Mouse (Mus musculus) neural tube, embryonic 14.5 days (tissue): ENCODE measurements around the gene Olfr791. TPM values are rescaled to one million over a fixed set of nuclear protein-coding genes. Genes with fewer than 3 reads are reported as not detected.

Experiments used
- ATAC-seq: fragments of 200-750 bp; cut with Nextera tagmentation; 2 replicates; pipeline ENCODE4 v1.8.0; 2017; ENCODE audit warnings: low read depth, mild to moderate bottlenecking, moderate TSS enrichment, moderate library complexity
- H3K27ac ChIP-seq: fragments of 300-500 bp; sonication (generic); 2 replicates; pipeline ENCODE4 v1.5.1; 2014; ENCODE audit warnings: low read depth, mild to moderate bottlenecking, control low read depth, low read length, moderate library complexity, mixed read lengths
- H3K27me3 ChIP-seq: fragments of 300-500 bp; sonication (generic); 2 replicates; pipeline ENCODE4 v1.6.1; 2014; ENCODE audit warnings: low read length; ENCODE audit not compliant: control insufficient read depth, insufficient read depth
- H3K36me3 ChIP-seq: fragments of 300-500 bp; sonication (generic); 2 replicates; pipeline ENCODE4 v1.6.1; 2014; ENCODE audit warnings: low read length, mixed read lengths; ENCODE audit not compliant: control insufficient read depth, insufficient read depth
- H3K4me1 ChIP-seq: fragments of 300-500 bp; sonication (generic); 2 replicates; pipeline ENCODE4 v1.6.1; 2014; ENCODE audit warnings: low read length; ENCODE audit not compliant: control insufficient read depth, insufficient read depth
- H3K4me2 ChIP-seq: fragments of 300-500 bp; sonication (generic); 2 replicates; pipeline ENCODE4 v1.6.1; 2014; ENCODE audit warnings: mild to moderate bottlenecking, low read depth, low read length, control low read depth
- H3K4me3 ChIP-seq: fragments of 300-500 bp; sonication (generic); 2 replicates; pipeline ENCODE4 v1.5.1; 2014; ENCODE audit warnings: low read depth, low read length, control low read depth, mixed read lengths
- H3K9ac ChIP-seq: fragments of 300-500 bp; sonication (generic); replicated peaks from 2 replicates; pipeline ENCODE4 v1.6.1; 2014; ENCODE audit warnings: low read depth, mild to moderate bottlenecking, control low read depth, low read length, mixed read lengths
- H3K9me3 ChIP-seq: fragments of 300-500 bp; sonication (generic); 2 replicates; pipeline ENCODE4 v1.6.1; 2016; ENCODE audit warnings: low read length; ENCODE audit not compliant: control insufficient read depth
- WGBS: fragments of 180-500 bp; shearing (Covaris S2); extraction: QIAGEN DNeasy Blood & Tissue Kit; methylation state at CpG from one replicate; pipeline ENCODE4 v1.1.7; 2014; 5-methylcytosine and 5-hydroxymethylcytosine counted together
- polyA plus RNA-seq: library from polyadenylated mRNA; unstranded; fragments of >200 nt; fragmentation: Nextera tagmentation; extraction: Ambion mirVana; gene quantifications from 2 replicates; pipeline ENCODE4 v1.2.1, GENCODE M21; 2014

The Olfr791 gene
- not detected in 2 replicates for polyA plus RNA-seq

DNA sequence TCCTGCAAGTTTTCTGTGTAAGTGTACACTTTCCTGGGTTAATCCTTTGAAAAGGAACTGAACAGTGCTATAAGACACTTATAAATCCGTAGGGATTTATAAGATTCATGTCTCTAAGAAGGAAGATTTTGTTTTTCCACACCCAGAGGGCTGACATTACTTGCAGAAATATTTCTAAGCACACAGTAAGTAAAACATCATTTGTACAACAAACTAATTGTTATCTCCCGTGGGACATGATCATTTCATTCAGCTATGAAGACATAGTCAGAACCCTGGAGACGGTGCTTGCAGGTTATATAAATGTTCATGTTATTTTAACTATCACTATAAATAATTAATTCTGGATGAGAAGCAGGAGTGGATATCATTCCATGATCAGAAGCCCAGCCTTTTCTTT lies at the start of gene Olfr791:
Gene Olfr791 (plus strand): TSS at position 301 of the 400 bp plus-strand sequence.
- H3K27ac ChIP-seq, result no peak within 1 kb of the TSS
- 74% methylated on average over 3 of the region's 3 CpGs for WGBS
- no peaks in the 10 kb centered on the region for H3K36me3 ChIP-seq
- no peaks in the 10 kb centered on the region for H3K4me1 ChIP-seq
- no peak within 1 kb of the TSS for H3K4me2 ChIP-seq
- no peaks in the 10 kb centered on the region for H3K27me3 ChIP-seq
- H3K4me3 ChIP-seq, result no peak within 1 kb of the TSS
- no peak within 1 kb of the TSS for H3K9ac ChIP-seq
- ATAC-seq, result no peak
- H3K9me3 ChIP-seq, result no peaks in the 10 kb centered on the region

GRCm38 (mm10) chr10:129473256-129473655 lies 48.3 kb upstream of the Olfr791 start:
- Histone ChIP-seq H3K4me3 (no peak overlapping the region), H3K27me3 (no peaks in the 10 kb centered on the region), H3K36me3 (no peaks in the 10 kb centered on the region), H3K4me2 (no peak overlapping the region), H3K4me1 (no peaks in the 10 kb centered on the region), H3K27ac (no peak overlapping the region), H3K9ac (no peak overlapping the region), H3K9me3 (no peaks in the 10 kb centered on the region)
- no peak for ATAC-seq
- 69% methylated on average over 2 of the region's 2 CpGs for WGBS

DNA sequence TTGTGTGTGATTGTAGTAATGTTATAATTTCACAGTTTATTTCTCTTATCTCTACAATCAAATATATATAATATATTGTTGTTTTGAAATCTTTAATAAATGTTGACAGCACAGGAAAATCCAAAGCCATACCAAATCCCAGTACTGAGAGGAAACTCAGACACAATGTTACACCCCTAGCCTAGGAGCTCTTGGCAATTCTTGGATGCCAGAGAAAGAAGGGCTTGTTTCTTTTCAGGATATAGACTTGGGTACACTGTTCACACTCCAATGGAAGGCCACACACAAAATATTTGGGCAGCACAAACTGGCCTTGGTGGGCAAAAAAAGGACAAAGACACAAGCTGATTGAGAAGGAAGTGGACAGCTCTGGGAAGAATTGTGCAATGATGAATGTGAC lies 47.9 kb upstream of the Olfr791 start:
- Histone ChIP-seq H3K4me2 (no peak overlapping the region), H3K9ac (no peak overlapping the region), H3K4me1 (no peaks in the 10 kb centered on the region), H3K27me3 (no peaks in the 10 kb centered on the region), H3K9me3 (no peaks in the 10 kb centered on the region), H3K36me3 (no peaks in the 10 kb centered on the region), H3K27ac (no peak overlapping the region), H3K4me3 (no peak overlapping the region)
- no peak for ATAC-seq

GRCm38 (mm10) chr10:129484452-129484851 lies 37.1 kb upstream of the Olfr791 start, which contains the start of gene Olfr789:
Olfr789 (plus strand) TSS chr10:129484752.
- H3K27ac ChIP-seq, result no peak within 1 kb of the TSS
- WGBS, result 70% methylated on average over 2 of the region's 2 CpGs
- no peak within 1 kb of the TSS for H3K4me3 ChIP-seq
- no peaks in the 10 kb centered on the region for H3K4me1 ChIP-seq
- no peak within 1 kb of the TSS for H3K9ac ChIP-seq
- H3K4me2 ChIP-seq, result no peak within 1 kb of the TSS
- no peaks in the 10 kb centered on the region for H3K9me3 ChIP-seq
- ATAC-seq, result no peak
- H3K27me3 ChIP-seq, result no peaks in the 10 kb centered on the region
- H3K36me3 ChIP-seq, result no peaks in the 10 kb centered on the region

DNA sequence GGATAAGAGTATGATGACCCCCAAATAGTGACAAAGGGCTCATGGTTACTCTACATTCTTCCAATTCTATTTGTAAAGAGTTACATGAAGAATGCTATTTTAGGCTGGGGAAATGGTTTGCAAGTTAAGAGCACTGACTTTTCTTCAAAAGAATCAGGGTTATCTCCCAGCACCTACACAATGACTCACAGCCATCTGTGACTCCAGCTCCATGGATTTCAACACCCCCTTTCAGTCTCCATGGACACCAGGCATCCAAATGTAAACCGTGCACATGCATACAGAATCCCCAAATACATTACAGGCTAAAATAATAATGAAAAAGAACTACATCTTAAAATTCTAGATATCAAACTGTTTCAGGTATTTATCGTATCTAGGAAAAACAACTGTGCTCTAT lies 31.5 kb upstream of the Olfr791 start:
- Histone ChIP-seq H3K9me3 (no peaks in the 10 kb centered on the region), H3K4me2 (no peak overlapping the region), H3K4me1 (no peaks in the 10 kb centered on the region), H3K9ac (no peak overlapping the region), H3K36me3 (no peaks in the 10 kb centered on the region), H3K27ac (no peak overlapping the region), H3K27me3 (no peaks in the 10 kb centered on the region), H3K4me3 (no peak overlapping the region)
- WGBS, result 80% methylated on average over 2 of the region's 2 CpGs
- ATAC-seq, result no peak

DNA sequence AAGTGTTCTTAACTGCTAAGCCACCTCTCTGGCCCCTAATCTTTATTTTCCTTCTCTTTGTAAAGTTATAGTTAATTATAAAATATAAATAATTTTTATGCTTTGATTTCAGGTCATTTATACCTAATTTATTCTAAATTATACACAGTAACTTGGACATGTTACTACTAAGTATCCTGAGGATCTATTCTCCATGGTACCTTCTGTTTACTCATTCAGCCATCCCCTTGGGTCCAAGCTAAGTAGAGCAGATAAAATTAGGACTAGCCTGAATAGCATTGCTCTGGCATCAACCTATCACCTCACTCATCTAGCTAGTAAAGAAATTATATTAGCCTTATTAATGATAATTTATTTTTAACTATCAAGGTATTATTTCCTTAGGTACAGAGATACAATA lies 23.4 kb upstream of the Olfr791 start, which contains the start of gene Olfr790:
Gene Olfr790 (plus strand): TSS at position 301 of the 400 bp plus-strand sequence.
- no peak for ATAC-seq
- H3K27ac ChIP-seq, result no peak within 1 kb of the TSS
- H3K27me3 ChIP-seq, result no peaks in the 10 kb centered on the region

DNA sequence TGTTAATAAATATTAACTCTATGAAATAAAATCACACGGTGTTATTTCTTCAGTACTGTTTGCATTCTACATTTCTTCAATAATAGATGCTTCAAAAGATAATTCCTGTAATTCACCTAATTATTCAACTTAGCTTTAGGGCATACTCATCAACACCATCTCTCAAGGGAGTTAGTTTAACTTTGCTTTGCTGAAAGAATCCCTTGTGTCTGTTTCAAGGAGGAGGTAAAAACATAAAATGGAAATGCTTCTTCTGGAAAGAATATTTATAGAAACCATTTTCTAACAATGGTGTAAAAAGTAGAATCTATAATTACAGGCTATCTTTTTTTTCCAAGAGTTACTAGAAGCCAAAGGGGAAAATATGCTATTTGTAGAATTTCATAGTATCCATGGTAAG lies 17.3 kb downstream of the Olfr791 start, which contains the start of gene Olfr792:
Gene Olfr792 (plus strand): TSS at position 301 of the 400 bp plus-strand sequence.
- Histone ChIP-seq H3K4me1 (no peaks in the 10 kb centered on the region), H3K36me3 (no peaks in the 10 kb centered on the region), H3K9ac (no peak within 1 kb of the TSS), H3K9me3 (no peaks in the 10 kb centered on the region), H3K27ac (no peak within 1 kb of the TSS), H3K4me3 (no peak within 1 kb of the TSS), H3K27me3 (no peaks in the 10 kb centered on the region), H3K4me2 (no peak within 1 kb of the TSS)
- ATAC-seq, result no peak
- whole genome bisulfite sequencing, result 74% methylated on average over 1 of the region's 1 CpGs

More for the DNA sequence above, 23.4 kb upstream of the Olfr791 start, which contains the start of gene Olfr790:
- no peaks in the 10 kb centered on the region for H3K4me1 ChIP-seq
- no peak within 1 kb of the TSS for H3K9ac ChIP-seq
- no peaks in the 10 kb centered on the region for H3K9me3 ChIP-seq
- no peak within 1 kb of the TSS for H3K4me3 ChIP-seq
- no peak within 1 kb of the TSS for H3K4me2 ChIP-seq
- no peaks in the 10 kb centered on the region for H3K36me3 ChIP-seq

DNA sequence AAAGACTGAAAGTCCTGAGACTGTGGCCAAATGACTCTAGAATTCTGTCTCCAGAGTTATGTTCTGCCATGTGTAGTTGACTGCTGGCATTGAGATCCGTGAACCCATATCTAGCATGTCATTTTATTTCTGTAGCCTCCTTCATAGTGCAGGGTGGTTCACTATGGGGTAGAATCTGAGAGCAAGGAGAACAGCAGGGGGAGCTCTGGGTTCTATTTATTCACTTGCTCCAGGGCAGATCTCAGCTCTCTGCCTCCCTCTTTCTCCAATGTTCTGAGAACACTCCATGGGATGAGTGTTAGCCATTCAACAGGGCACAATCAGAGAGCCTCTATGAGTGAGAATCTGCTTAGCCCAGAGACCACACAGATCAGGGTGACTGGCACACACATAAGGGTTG lies 27.8 kb downstream of the Olfr791 start:
- H3K27ac ChIP-seq, result no peak overlapping the region
- H3K27me3 ChIP-seq, result no peaks in the 10 kb centered on the region
- no peak overlapping the region for H3K9ac ChIP-seq
- no peaks in the 10 kb centered on the region for H3K36me3 ChIP-seq
- 59% methylated on average over 1 of the region's 1 CpGs for WGBS
- no peaks in the 10 kb centered on the region for H3K9me3 ChIP-seq
- H3K4me2 ChIP-seq, result no peak overlapping the region
- no peaks in the 10 kb centered on the region for H3K4me1 ChIP-seq
- H3K4me3 ChIP-seq, result no peak overlapping the region
- no peak for ATAC-seq

DNA sequence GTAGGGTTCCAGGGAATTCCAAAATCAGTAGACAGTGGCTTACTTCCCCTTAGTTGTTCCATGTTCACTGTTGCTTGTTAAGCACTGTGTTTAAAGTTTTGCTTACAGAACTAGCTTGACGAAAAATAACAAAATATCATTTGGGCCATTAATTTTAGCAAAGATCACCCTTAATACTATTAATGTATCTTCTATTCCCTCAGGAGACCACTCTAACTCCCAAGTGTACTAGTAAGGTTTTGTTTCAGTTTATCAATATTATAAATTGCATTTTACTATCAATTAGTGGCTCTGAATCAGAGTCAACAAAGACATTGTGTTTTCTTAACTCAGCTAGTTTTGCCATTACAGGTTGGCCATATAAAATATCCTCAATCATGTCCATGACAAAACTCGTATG lies 45.8 kb downstream of the Olfr791 start, which contains the start of gene Olfr794:
Gene Olfr794 (plus strand): TSS at position 301 of the 400 bp plus-strand sequence.
- H3K36me3 ChIP-seq, result no peaks in the 10 kb centered on the region
- 81% methylated on average over 2 of the region's 2 CpGs for WGBS
- H3K27me3 ChIP-seq, result no peaks in the 10 kb centered on the region
- ATAC-seq, result no peak
- H3K4me2 ChIP-seq, result no peak within 1 kb of the TSS
- H3K27ac ChIP-seq, result no peak within 1 kb of the TSS
- no peaks in the 10 kb centered on the region for H3K4me1 ChIP-seq
- no peak within 1 kb of the TSS for H3K4me3 ChIP-seq
- no peak within 1 kb of the TSS for H3K9ac ChIP-seq
- no peaks in the 10 kb centered on the region for H3K9me3 ChIP-seq
